Mouse (Mus musculus) spleen, adult 2 months (tissue): ENCODE measurements around the gene Izumo1. TPM values are rescaled to one million over a fixed set of nuclear protein-coding genes. Genes with fewer than 3 reads are reported as not detected.

Source experiments
- DNase-seq, 2 experiments: peaks; one replicate each; pipeline versions ENCODE4 v3.0.0 to v3.0.0-alpha.2; 2012 to 2021; ENCODE audit warnings: low spot score in 2 of 2, low read depth in 1 of 2
- H3K27ac ChIP-seq: fragments of 200-500 bp; 2 replicates; pipeline ENCODE4 v1.5.1; 2012; ENCODE audit warnings: low read length, inconsistent platforms; ENCODE audit not compliant: insufficient read depth
- H3K27me3 ChIP-seq: fragments of 200-500 bp; 2 replicates; pipeline ENCODE4 v1.6.1; 2012; ENCODE audit warnings: mild to moderate bottlenecking, moderate library complexity, low read length, inconsistent platforms; ENCODE audit not compliant: control insufficient read depth, insufficient read depth
- H3K36me3 ChIP-seq: fragments of 200-500 bp; 2 replicates; pipeline ENCODE4 v1.6.1; 2012; ENCODE audit warnings: mild to moderate bottlenecking, low read length, inconsistent platforms; ENCODE audit not compliant: control insufficient read depth, insufficient read depth
- H3K4me1 ChIP-seq: fragments of 200-500 bp; 2 replicates; pipeline ENCODE4 v1.6.1; 2011; ENCODE audit warnings: inconsistent platforms; ENCODE audit not compliant: control insufficient read depth, insufficient read depth, insufficient read length
- H3K4me3 ChIP-seq: fragments of 200-500 bp; 2 replicates; pipeline ENCODE4 v1.5.1; 2011; ENCODE audit warnings: mild to moderate bottlenecking, inconsistent platforms; ENCODE audit not compliant: insufficient read depth, insufficient read length; ENCODE audit errors: extremely low read depth
- CTCF ChIP-seq: fragments of 200-500 bp; IDR thresholded peaks from 2 replicates; pipeline ENCODE4 v1.5.1; 2011; ENCODE audit warnings: mild to moderate bottlenecking, inconsistent platforms; ENCODE audit not compliant: insufficient read depth, insufficient read length, insufficient replicate concordance; ENCODE audit errors: extremely low read depth
- POLR2A ChIP-seq: fragments of 200-500 bp; IDR thresholded peaks from 2 replicates; pipeline ENCODE4 v1.6.1; 2011; ENCODE audit warnings: low read depth, low read length, inconsistent platforms
- WGBS: fragments of 180-500 bp; shearing (Covaris S2); methylation state at CpG from one replicate; pipeline ENCODE4 v1.1.7; 2018; 5-methylcytosine and 5-hydroxymethylcytosine counted together
- polyA plus RNA-seq: library from polyadenylated mRNA; depleted of rRNA; stranded (reverse); fragments of >200 nt; gene quantifications from 2 replicates; pipeline ENCODE4 v1.2.3, GENCODE M21; 2012

Izumo1 gene
- polyA plus RNA-seq, 1 experiment, result 0.63 TPM

GRCm38 (mm10) chr7:45637710-45638109 is 16.1 kb downstream of the Izumo1 start:
- DNase-seq, result no peak
- WGBS, result 79% methylated on average over 6 of the region's 6 CpGs
- H3K4me3 ChIP-seq, result no peak overlapping the region
- peaks cover 4% of the 10 kb centered on the region; the same call in 1 of the 2 replicates for H3K4me1 ChIP-seq
- no peak overlapping the region for H3K27ac ChIP-seq
- H3K36me3 ChIP-seq, result no peaks in the 10 kb centered on the region
- no peak for TF ChIP-seq CTCF
- no peak for TF ChIP-seq POLR2A
- no peaks in the 10 kb centered on the region for H3K27me3 ChIP-seq

- Histone ChIP-seq H3K4me1 (peaks cover 10% of the 10 kb centered on the region; the same call in 1 of the 2 replicates), H3K36me3 (no peaks in the 10 kb centered on the region), H3K4me3 (no peak overlapping the region), H3K27ac (no peak overlapping the region), H3K27me3 (no peaks in the 10 kb centered on the region)
- 91% methylated on average over 29 of the region's 29 CpGs for WGBS
- TF ChIP-seq CTCF (no peak), POLR2A (no peak)
- DNase-seq, result no peak
These were observed 17.2 kb downstream of the Izumo1 start for GRCm38 (mm10) chr7:45638623-45639401.

GRCm38 (mm10) chr7:45639561-45640027 is 18.0 kb downstream of the Izumo1 start, which contains the start of gene Mamstr:
Gene Mamstr (plus strand): TSS chr7:45639977.
- WGBS, result 83% methylated on average over 19 of the region's 19 CpGs
- Histone ChIP-seq H3K27me3 (no peaks in the 10 kb centered on the region), H3K4me1 (peaks cover 10% of the 10 kb centered on the region; the same call in 1 of the 2 replicates), H3K4me3 (no peak within 1 kb of the TSS), H3K27ac (no peak within 1 kb of the TSS), H3K36me3 (no peaks in the 10 kb centered on the region)
- no peak for DNase-seq
- TF ChIP-seq CTCF (no peak), POLR2A (no peak)

- WGBS, result 92% methylated on average over 19 of the region's 19 CpGs
- no peak overlapping the region for H3K27ac ChIP-seq
- H3K4me1 ChIP-seq, result peaks cover 6% of the 10 kb centered on the region; the same call in 1 of the 2 replicates
- H3K4me3 ChIP-seq, result no peak overlapping the region
- no peaks in the 10 kb centered on the region for H3K27me3 ChIP-seq
- TF ChIP-seq CTCF (no peak), POLR2A (no peak)
- H3K36me3 ChIP-seq, result no peaks in the 10 kb centered on the region
- DNase-seq, result no peak
These were observed 18.8 kb downstream of the Izumo1 start for GRCm38 (mm10) chr7:45640191-45640957.

- 83% methylated on average over 17 of the region's 17 CpGs for WGBS
- DNase-seq, result no peak
- Histone ChIP-seq H3K4me1 (peaks cover 6% of the 10 kb centered on the region; the same call in 1 of the 2 replicates), H3K27ac (no peak overlapping the region), H3K36me3 (no peaks in the 10 kb centered on the region), H3K4me3 (no peak overlapping the region), H3K27me3 (no peaks in the 10 kb centered on the region)
- TF ChIP-seq POLR2A, result no peak
- TF ChIP-seq CTCF, result no peak
These were observed 19.9 kb downstream of the Izumo1 start for GRCm38 (mm10) chr7:45641391-45642040.

- Histone ChIP-seq H3K27me3 (no peaks in the 10 kb centered on the region), H3K4me1 (peaks cover 6% of the 10 kb centered on the region; the same call in 1 of the 2 replicates), H3K36me3 (no peaks in the 10 kb centered on the region), H3K27ac (no peak overlapping the region), H3K4me3 (no peak overlapping the region)
- 82% methylated on average over 5 of the region's 5 CpGs for WGBS
- DNase-seq, result no peak
- TF ChIP-seq POLR2A, result no peak
- TF ChIP-seq CTCF, result no peak
These were observed 20.5 kb downstream of the Izumo1 start for GRCm38 (mm10) chr7:45642083-45642482.
